Comparison of ENCODE assay signal across 15 mouse cellular contexts in the genomic region with DNA sequence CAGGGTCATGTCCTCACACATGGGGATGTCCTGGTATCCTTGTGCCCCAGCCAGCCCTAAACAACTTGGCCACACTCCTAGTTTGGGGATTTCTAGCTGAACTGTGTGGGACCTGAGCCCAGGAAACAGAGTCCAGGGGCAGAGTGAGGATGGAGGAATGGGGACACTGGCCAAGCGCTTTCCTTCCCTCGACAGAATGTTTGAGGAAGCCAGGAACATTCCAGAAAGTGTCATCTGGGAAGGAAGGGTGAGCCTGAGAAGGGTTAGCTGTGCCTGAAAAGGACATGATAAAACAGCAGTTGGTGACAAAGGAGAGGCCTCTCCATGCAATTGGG. TPM values are rescaled to one million over a fixed set of nuclear protein-coding genes. Genes with fewer than 3 reads are reported as not detected.
DNase-seq lines count a peak whose midpoint lies in the region; ATAC-seq and TF ChIP-seq lines count a peak whose summit lies in the region.
"Had no signal": no experiment of that assay in that cellular context is flagged by ENCODE, and none has a peak within 500 bp of the region (broad histone marks: within the 10 kb centered on the region; RNA-seq: fewer than 3 reads in every experiment).

No protein-coding gene starts in this region.

- no peak overlapping the region for H3K4me2 ChIP-seq in limb, embryonic 14.5 days (replicated peaks; ENCODE audit: low read depth, low read length, severe bottlenecking)
- H3K4me2 ChIP-seq in heart, postnatal 0 days (ENCODE audit: low read depth, low read length) = no peak overlapping the region
- H3K4me2 ChIP-seq in forebrain, embryonic 15.5 days (replicated peaks) = no peak overlapping the region

- ATAC-seq in limb, embryonic 14.5 days (ENCODE audit: low FRiP score, low read depth) = no peak
- no peak for ATAC-seq in heart, postnatal 0 days (ENCODE audit: insufficient read depth, low read depth)
- ATAC-seq in forebrain, embryonic 15.5 days (replicated peaks) = no peak

- H3K4me1 ChIP-seq in limb, embryonic 14.5 days (ENCODE audit: control insufficient read depth, insufficient read depth, low read length) = peaks cover 18% of the 10 kb centered on the region
- peaks cover 5% of the 10 kb centered on the region; the same call in 1 of the 2 replicates for H3K4me1 ChIP-seq in limb, embryonic 10.5 days
- peaks cover 27% of the 10 kb centered on the region; the same call in 1 of the 2 replicates for H3K4me1 ChIP-seq in heart, postnatal 0 days (ENCODE audit: control insufficient read depth, insufficient read depth)
- no peaks in the 10 kb centered on the region for H3K4me1 ChIP-seq in forebrain, embryonic 15.5 days
- H3K4me1 ChIP-seq: midbrain, embryonic 10.5 days had no signal

- no peak for TF ChIP-seq POLR2A in limb, embryonic 14.5 days (IDR thresholded peaks at IDR 0.05; ENCODE audit: borderline replicate concordance, extremely low read depth, insufficient read depth, insufficient read length)

- TF ChIP-seq EP300 in heart, postnatal 0 days (IDR thresholded peaks at IDR 0.05; ENCODE audit: low read depth) = no peak

- no peak overlapping the region for H3K4me3 ChIP-seq in gastrocnemius, adult 2 months
- H3K4me3 ChIP-seq in limb, embryonic 14.5 days (replicated peaks; ENCODE audit: low read length) = no peak overlapping the region
- no peak overlapping the region for H3K4me3 ChIP-seq in limb, embryonic 10.5 days
- H3K4me3 ChIP-seq in heart, postnatal 0 days (ENCODE audit: low read depth, low read length) = no peak overlapping the region
- H3K4me3 ChIP-seq in forebrain, embryonic 15.5 days = no peak overlapping the region
- H3K4me3 ChIP-seq: erythroblast, embryonic 14.5 days; midbrain, embryonic 10.5 days had no signal

- H3K9ac ChIP-seq in limb, embryonic 14.5 days (ENCODE audit: low read depth, low read length, severe bottlenecking) = no peak overlapping the region
- no peak overlapping the region for H3K9ac ChIP-seq in heart, postnatal 0 days (replicated peaks; ENCODE audit: low read depth, low read length)
- no peak overlapping the region for H3K9ac ChIP-seq in forebrain, embryonic 15.5 days (replicated peaks)
- H3K9ac ChIP-seq: liver, embryonic 14.5 days had no signal

- H3K9me3 ChIP-seq in limb, embryonic 14.5 days (ENCODE audit: control insufficient read depth, low read length) = no peaks in the 10 kb centered on the region
- H3K9me3 ChIP-seq in limb, embryonic 10.5 days (replicated peaks) = no peaks in the 10 kb centered on the region
- no peaks in the 10 kb centered on the region for H3K9me3 ChIP-seq in heart, postnatal 0 days (replicated peaks; ENCODE audit: control insufficient read depth, low read length)
- H3K9me3 ChIP-seq in forebrain, embryonic 15.5 days = no peaks in the 10 kb centered on the region
- H3K9me3 ChIP-seq: midbrain, embryonic 10.5 days had no signal

- no peak for TF ChIP-seq CTCF in gastrocnemius, adult 2 months (IDR thresholded peaks at IDR 0.05)
- no peak for TF ChIP-seq CTCF in heart, postnatal 0 days (IDR thresholded peaks at IDR 0.05; ENCODE audit: low read depth)

- no peak for DNase-seq in gastrocnemius, adult 2 months
- no peak for DNase-seq in gastrocnemius, adult 18-20 months (ENCODE audit: low spot score)
- no peak for DNase-seq in limb, embryonic 14.5 days (ENCODE audit: low spot score)
- DNase-seq in limb, embryonic 10.5 days (ENCODE audit: low spot score) = no peak
- no peak for DNase-seq in heart, postnatal 0 days (ENCODE audit: low spot score)
- DNase-seq in lung, postnatal 4 days = peak; percentile 69 to 88
- no peak for DNase-seq in left cerebral cortex, postnatal 4 days
- DNase-seq: adrenal gland, adult 2 months; cerebellum, adult 9-11 months; kidney, postnatal 25 days; thymus, postnatal 14 days had no signal

- H3K36me3 ChIP-seq in limb, embryonic 14.5 days (ENCODE audit: control insufficient read depth, insufficient read depth, low read length) = no peaks in the 10 kb centered on the region
- no peaks in the 10 kb centered on the region for H3K36me3 ChIP-seq in limb, embryonic 10.5 days
- peaks cover 6% of the 10 kb centered on the region for H3K36me3 ChIP-seq in heart, postnatal 0 days (replicated peaks; ENCODE audit: control insufficient read depth, insufficient read depth, low read length)
- H3K36me3 ChIP-seq in forebrain, embryonic 15.5 days = no peaks in the 10 kb centered on the region
- H3K36me3 ChIP-seq: midbrain, embryonic 10.5 days had no signal

- intact Hi-C loops in gastrocnemius, adult 2 months (cut with DNase I) = loop anchor here (2.0 kb wide), 1 partner anchor 42 kb away; the partner anchor contains the start of gene Rin3
- intact Hi-C loops in left cerebral cortex, postnatal 4 days (cut with DNase I) = no loop called here

- H3K27ac ChIP-seq in gastrocnemius, adult 2 months = peak overlapping the region; percentile 80
- peak overlapping the region; percentile 19; the same call in 1 of the 2 replicates for H3K27ac ChIP-seq in limb, embryonic 14.5 days (replicated peaks; ENCODE audit: low read depth, low read length)
- H3K27ac ChIP-seq in limb, embryonic 10.5 days = no peak overlapping the region
- peak overlapping the region; percentile 82 for H3K27ac ChIP-seq in heart, postnatal 0 days (ENCODE audit: low read depth)
- H3K27ac ChIP-seq in forebrain, embryonic 15.5 days (replicated peaks) = no peak overlapping the region
- H3K27ac ChIP-seq: liver, embryonic 14.5 days; midbrain, embryonic 10.5 days had no signal

- 93% methylated on average over 2 of the region's 2 CpGs for WGBS in limb, embryonic 14.5 days
- WGBS in limb, embryonic 10.5 days = 95% methylated on average over 2 of the region's 2 CpGs
- 45% methylated on average over 2 of the region's 2 CpGs for WGBS in heart, postnatal 0 days
- WGBS in forebrain, embryonic 15.5 days = 92% methylated on average over 2 of the region's 2 CpGs

- H3K27me3 ChIP-seq in limb, embryonic 14.5 days (ENCODE audit: control insufficient read depth, insufficient read depth, low read length) = no peaks in the 10 kb centered on the region
- H3K27me3 ChIP-seq in limb, embryonic 10.5 days (ENCODE audit: low read depth, poor library complexity, severe bottlenecking) = no peaks in the 10 kb centered on the region
- H3K27me3 ChIP-seq in heart, postnatal 0 days (ENCODE audit: control insufficient read depth, insufficient read depth, low read length) = no peaks in the 10 kb centered on the region
- H3K27me3 ChIP-seq in forebrain, embryonic 15.5 days = no peaks in the 10 kb centered on the region

RNA-seq across cellular contexts. Expression of gene Rin3, which starts 42.0 kb away (rescaled TPM):
- total RNA-seq in gastrocnemius, adult 2 months (2021) = 10 to 100 TPM in 1 of 2 experiments, 1 to 10 TPM in 1; 6.4 to 14.3 TPM
- 1 to 10 TPM; 7.8 to 9.1 TPM for total RNA-seq in gastrocnemius, adult 18-20 months (2021)
- polyA plus RNA-seq in limb, embryonic 14.5 days (2012; rRNA removed) = 10.0 and 11.9 TPM in 2 replicates
- polyA plus RNA-seq in limb, embryonic 14.5 days (2014; fragmentation: Nextera tagmentation; extraction: Ambion mirVana) = 9.4 and 10.8 TPM in 2 replicates
- polyA plus RNA-seq in limb, embryonic 10.5 days (2016; fragmentation: Nextera tagmentation; extraction: Ambion mirVana) = 4.2 and 4.7 TPM in 2 replicates
- total RNA-seq in heart, postnatal 0 days (2014; rRNA removed; ENCODE audit: low replicate concordance) = 11.6 and 13.4 TPM in 2 replicates
- polyA plus RNA-seq in heart, postnatal 0 days (2015; fragmentation: Nextera tagmentation; extraction: Ambion mirVana) = 4.6 TPM in 2 replicates
- 1 to 10 TPM; 4.0 to 4.5 TPM for total RNA-seq in left cerebral cortex, postnatal 4 days (2021)
- 1.3 and 1.7 TPM in 2 replicates for polyA plus RNA-seq in forebrain, embryonic 15.5 days (2015; fragmentation: Nextera tagmentation; extraction: Ambion mirVana)

Comparison
In these comparisons a context has a peak if more than half of its experiments do, and no peak if none do; other contexts are left out.
1. H3K27ac ChIP-seq: peak in gastrocnemius, adult 2 months (single experiment), limb, embryonic 14.5 days (single experiment) and heart, postnatal 0 days (single experiment); none in limb, embryonic 10.5 days (single experiment) and forebrain, embryonic 15.5 days (single experiment).
2. DNase-seq: peak in lung, postnatal 4 days (2 of 2); none in gastrocnemius, adult 2 months (single experiment), gastrocnemius, adult 18-20 months (single experiment), limb, embryonic 14.5 days (single experiment), limb, embryonic 10.5 days (single experiment), heart, postnatal 0 days (single experiment) and left cerebral cortex, postnatal 4 days (single experiment).